Mouse (Mus musculus) megakaryocyte, embryonic 14.5 days (primary cell): ENCODE measurements at regions not wholly inside any gene's neighbourhood (a gene's known extent, or its start where the extent isn't known, plus 50 kb on each side); places are given as distances from the start of the nearest gene placed in this dataset.

Experiments
- FLI1 ChIP-seq: IDR thresholded peaks from 2 replicates; pipeline ENCODE4 v1.6.1; 2012; ENCODE audit warnings: low read length, inconsistent platforms, mixed read lengths
- GATA1 ChIP-seq: IDR thresholded peaks from 3 replicates; pipeline ENCODE4 v1.6.1; 2012; ENCODE audit warnings: mixed read lengths, low read length, inconsistent platforms, borderline replicate concordance

GRCm38 (mm10) chr10:99639022-99639421 lies 120.4 kb downstream of the Csl start:
- TF ChIP-seq GATA1 (no peak), FLI1 (no peak)
